Mouse (Mus musculus): Measurements from ENCODE around the gene Lasp1. TPM values are rescaled to one million over a fixed set of nuclear protein-coding genes. Genes with fewer than 3 reads are reported as not detected.
"Not testable (repeated sequence)": the region's sequence is repeated elsewhere in the genome, so short reads cannot be mapped to it uniquely, and the experiment has no call there.

The Lasp1 gene
- polyA plus RNA-seq, 1 experiment from 2014 or later, result 123 TPM

GRCm38 (mm10) chr11:97778918-97779317 is 19.9 kb upstream of the Lasp1 start:
- H3K27me3 ChIP-seq (replicated peaks), result no peaks in the 10 kb centered on the region
- H3K9me3 ChIP-seq, result no peaks in the 10 kb centered on the region
- no peak overlapping the region for H3K9ac ChIP-seq
- no peak overlapping the region for H3K27ac ChIP-seq
- H3K4me3 ChIP-seq (replicated peaks), result no peak overlapping the region
- WGBS, result 84% methylated on average over 1 of the region's 1 CpGs
- H3K4me1 ChIP-seq (replicated peaks), result peaks cover 16% of the 10 kb centered on the region
- no peak for ATAC-seq
- peaks cover 34% of the 10 kb centered on the region for H3K36me3 ChIP-seq
- H3K4me2 ChIP-seq (replicated peaks), result peak overlapping the region; percentile 11; the same call in 1 of the 2 replicates

DNA sequence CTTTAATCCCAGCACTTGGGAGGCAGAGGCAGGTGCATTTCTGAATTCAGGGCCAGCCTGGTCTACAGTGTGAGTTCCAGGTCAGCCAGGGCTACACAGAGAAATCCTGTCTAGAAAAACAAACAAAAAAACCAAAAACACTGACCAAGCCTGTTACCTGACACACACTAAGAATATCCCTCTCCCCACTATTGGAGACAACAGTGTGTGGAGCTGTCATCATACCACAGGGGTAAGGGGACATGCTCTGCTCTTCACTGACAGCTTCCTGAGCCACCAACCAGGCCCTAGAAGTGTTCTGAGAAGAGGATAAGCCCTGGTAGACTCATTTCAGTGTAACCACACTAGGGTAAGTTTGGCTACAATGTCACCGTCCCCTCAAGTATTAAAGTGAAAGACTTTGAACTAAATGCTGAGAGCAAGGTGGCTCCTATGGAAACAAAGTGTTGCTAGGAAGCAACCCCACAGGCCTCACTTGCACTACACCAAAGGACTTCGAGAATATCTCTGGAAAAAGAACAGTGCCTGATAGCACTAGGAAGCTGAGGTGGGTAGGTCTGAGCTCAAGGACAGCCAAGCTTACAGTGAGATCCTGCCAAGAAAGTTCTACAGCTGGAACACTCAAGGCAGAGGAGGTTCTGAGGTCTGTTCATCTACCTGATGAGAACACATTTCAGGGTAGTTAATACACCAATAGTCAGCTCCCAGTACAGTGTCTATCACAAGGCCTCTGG is 18.7 kb upstream of the Lasp1 start:
- H3K27me3 ChIP-seq (replicated peaks), result no peaks in the 10 kb centered on the region
- WGBS, result 75% methylated on average over 2 of the region's 2 CpGs
- H3K4me1 ChIP-seq (replicated peaks), result peaks cover 16% of the 10 kb centered on the region
- peak overlapping the region; percentile 58 for H3K4me2 ChIP-seq (replicated peaks)
- no peak for ATAC-seq
- peak overlapping the region; percentile 90 for H3K4me3 ChIP-seq (replicated peaks)
- H3K36me3 ChIP-seq, result peaks cover 34% of the 10 kb centered on the region
- peak overlapping the region; percentile 95 for H3K9ac ChIP-seq
- H3K9me3 ChIP-seq, result no peaks in the 10 kb centered on the region
- no peak overlapping the region for H3K27ac ChIP-seq

DNA sequence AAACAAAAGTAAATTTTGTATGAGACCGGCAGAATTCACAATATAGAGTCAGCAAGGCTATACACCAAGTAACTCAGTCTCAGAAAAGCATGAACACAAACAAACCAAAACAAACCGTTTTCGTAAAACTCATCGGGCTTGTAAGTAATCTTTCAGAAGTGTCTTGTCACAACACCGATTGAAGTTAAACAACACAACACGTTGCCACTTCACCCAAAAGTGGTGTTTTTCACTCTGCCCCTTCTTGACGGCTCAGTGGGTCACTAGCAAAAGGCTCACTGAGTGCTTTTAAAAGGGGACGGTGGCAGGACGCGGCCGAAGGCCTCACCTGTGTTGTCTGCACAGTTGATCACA is 17.3 kb upstream of the Lasp1 start:
- no peak; the same call in 1 of the 2 replicates for ATAC-seq
- H3K36me3 ChIP-seq, result peaks cover 29% of the 10 kb centered on the region
- H3K27ac ChIP-seq, result peak overlapping the region; percentile 91
- H3K9ac ChIP-seq, result peak overlapping the region; percentile 95
- H3K27me3 ChIP-seq (replicated peaks), result no peaks in the 10 kb centered on the region
- 1% methylated on average over 11 of the region's 11 CpGs for WGBS
- H3K4me1 ChIP-seq (replicated peaks), result peaks cover 16% of the 10 kb centered on the region
- H3K9me3 ChIP-seq, result no peaks in the 10 kb centered on the region
- H3K4me2 ChIP-seq (replicated peaks), result peak overlapping the region; percentile 58
- peak overlapping the region; percentile 90 for H3K4me3 ChIP-seq (replicated peaks)

DNA sequence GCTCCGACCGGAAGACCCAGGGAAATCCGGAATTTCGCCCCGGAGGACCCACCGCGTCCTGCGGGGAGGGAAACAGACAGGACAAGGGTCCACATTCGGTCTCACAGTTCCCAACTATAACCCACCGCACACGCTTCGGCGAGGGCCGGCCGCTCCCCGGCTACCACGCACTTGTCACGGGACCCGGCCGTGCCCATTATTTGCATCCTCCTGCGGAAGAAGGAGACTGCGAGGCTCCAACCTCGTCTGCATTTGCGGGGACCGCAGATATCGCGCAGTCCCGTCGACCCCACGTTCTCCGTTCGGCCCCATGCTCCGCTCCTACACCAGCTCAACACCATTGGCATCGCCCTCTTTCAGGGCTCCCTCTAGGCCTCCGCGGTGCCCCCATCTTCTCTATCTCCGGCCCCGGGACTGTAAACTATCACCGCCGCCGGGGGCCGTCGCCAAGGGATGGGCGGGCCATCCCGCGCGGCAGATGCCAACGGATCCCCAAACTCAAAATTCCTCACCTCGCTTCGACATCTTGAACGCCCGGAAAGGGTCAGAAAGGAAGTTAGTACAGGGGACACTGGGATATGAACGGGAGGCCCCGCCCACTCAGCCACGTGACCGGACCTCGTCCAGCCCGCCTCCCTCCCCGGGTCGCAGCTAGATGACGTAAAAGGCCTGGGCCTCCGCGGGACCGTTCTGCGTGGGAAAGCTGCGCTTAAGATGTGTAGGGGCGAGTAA is 16.8 kb upstream of the Lasp1 start, which contains the start of gene Rpl23:
TSS of gene Rpl23 (minus strand) at position 606 of the 732 bp plus-strand sequence.
- no peaks in the 10 kb centered on the region for H3K9me3 ChIP-seq
- H3K9ac ChIP-seq, result peak within 1 kb of the TSS; percentile 95
- peak within 1 kb of the TSS; percentile 63 for H3K4me2 ChIP-seq (replicated peaks)
- H3K27me3 ChIP-seq (replicated peaks), result no peaks in the 10 kb centered on the region
- H3K27ac ChIP-seq, result peak within 1 kb of the TSS; percentile 91
- ATAC-seq, result peak; percentile 95
- WGBS, result 0% methylated on average over 67 of the region's 67 CpGs
- H3K4me3 ChIP-seq (replicated peaks), result peak within 1 kb of the TSS; percentile 90
- H3K36me3 ChIP-seq, result peaks cover 29% of the 10 kb centered on the region
- H3K4me1 ChIP-seq (replicated peaks), result peaks cover 16% of the 10 kb centered on the region

DNA sequence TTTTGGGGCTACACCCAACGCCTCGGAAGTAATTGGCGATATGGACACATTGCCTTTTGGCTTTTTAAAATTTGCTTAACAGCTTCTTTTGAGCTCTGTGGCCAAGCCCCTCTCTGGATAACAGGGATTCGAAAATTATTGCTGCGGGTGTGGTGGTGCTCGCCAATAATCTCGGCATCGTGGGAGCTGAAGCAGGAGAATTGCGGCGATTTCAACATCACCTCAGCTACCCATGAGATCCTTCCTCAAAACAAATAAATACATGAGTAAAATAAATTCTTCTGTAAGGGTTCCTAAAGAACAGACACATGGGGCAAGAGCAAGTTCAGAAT is 16.3 kb upstream of the Lasp1 start:
- H3K9me3 ChIP-seq, result no peaks in the 10 kb centered on the region

DNA sequence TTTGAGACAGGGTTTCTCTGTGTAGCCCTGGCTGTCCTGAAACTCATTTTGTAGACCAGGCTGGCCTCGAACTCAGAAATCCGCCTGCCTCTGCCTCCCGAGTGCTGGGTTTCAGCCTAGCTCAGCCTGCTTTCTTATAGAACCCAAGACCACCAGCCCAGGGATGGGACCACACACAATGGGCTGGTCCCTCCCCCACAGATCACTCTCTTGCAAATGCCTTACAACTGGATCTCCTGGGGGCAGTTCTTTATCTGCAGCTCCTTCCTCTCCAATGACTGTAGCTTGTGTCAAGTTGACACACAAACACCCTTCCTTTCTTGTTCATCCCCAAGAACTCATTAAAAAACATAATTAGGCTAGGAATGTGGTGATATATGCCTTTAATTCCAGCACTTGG is 10.8 kb upstream of the Lasp1 start:
- no peak for ATAC-seq
- H3K9me3 ChIP-seq, result no peaks in the 10 kb centered on the region
- no peak overlapping the region for H3K4me3 ChIP-seq (replicated peaks)
- no peaks in the 10 kb centered on the region for H3K27me3 ChIP-seq (replicated peaks)
- H3K4me2 ChIP-seq (replicated peaks), result no peak overlapping the region
- no peak overlapping the region for H3K9ac ChIP-seq
- no peaks in the 10 kb centered on the region for H3K4me1 ChIP-seq (replicated peaks)
- H3K27ac ChIP-seq, result no peak overlapping the region
- WGBS, result 93% methylated on average over 3 of the region's 3 CpGs
- no peaks in the 10 kb centered on the region for H3K36me3 ChIP-seq

More for the DNA sequence above, 16.3 kb upstream of the Lasp1 start:
- peaks cover 16% of the 10 kb centered on the region for H3K4me1 ChIP-seq (replicated peaks)
- H3K36me3 ChIP-seq, result peaks cover 25% of the 10 kb centered on the region
- peak overlapping the region; percentile 63 for H3K9ac ChIP-seq
- WGBS, result 0% methylated on average over 10 of the region's 10 CpGs
- no peaks in the 10 kb centered on the region for H3K27me3 ChIP-seq (replicated peaks)
- H3K27ac ChIP-seq, result peak overlapping the region; percentile 91
- peak overlapping the region; percentile 63 for H3K4me2 ChIP-seq (replicated peaks)
- H3K4me3 ChIP-seq (replicated peaks), result peak overlapping the region; percentile 90
- ATAC-seq, result no peak

DNA sequence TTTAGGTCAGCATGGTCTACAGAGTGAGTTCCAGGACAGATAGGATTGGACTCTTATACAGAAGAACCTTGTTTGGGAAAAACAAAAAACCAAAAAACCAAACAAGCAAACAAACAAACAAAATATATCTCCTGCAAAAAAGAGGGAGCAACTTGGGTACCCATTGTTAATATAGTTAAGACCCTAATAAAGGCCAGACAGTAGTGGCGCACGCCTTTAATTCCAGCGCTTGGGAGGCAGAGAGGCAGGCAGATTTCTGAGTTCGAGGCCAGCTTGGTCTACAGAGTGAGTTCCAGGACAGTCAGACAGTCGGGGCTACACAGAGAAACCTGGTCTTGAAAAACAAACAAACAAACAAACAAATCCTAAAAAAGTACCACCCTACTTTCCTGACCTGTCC is 9.1 kb upstream of the Lasp1 start:
- Histone ChIP-seq H3K9me3 (no peaks in the 10 kb centered on the region), H3K4me2 (replicated peaks) (no peak overlapping the region), H3K4me3 (replicated peaks) (no peak overlapping the region), H3K4me1 (replicated peaks) (no peaks in the 10 kb centered on the region), H3K36me3 (no peaks in the 10 kb centered on the region), H3K9ac (no peak overlapping the region), H3K27ac (no peak overlapping the region), H3K27me3 (replicated peaks) (no peaks in the 10 kb centered on the region)
- ATAC-seq, result no peak
- whole genome bisulfite sequencing, result 90% methylated on average over 5 of the region's 5 CpGs

DNA sequence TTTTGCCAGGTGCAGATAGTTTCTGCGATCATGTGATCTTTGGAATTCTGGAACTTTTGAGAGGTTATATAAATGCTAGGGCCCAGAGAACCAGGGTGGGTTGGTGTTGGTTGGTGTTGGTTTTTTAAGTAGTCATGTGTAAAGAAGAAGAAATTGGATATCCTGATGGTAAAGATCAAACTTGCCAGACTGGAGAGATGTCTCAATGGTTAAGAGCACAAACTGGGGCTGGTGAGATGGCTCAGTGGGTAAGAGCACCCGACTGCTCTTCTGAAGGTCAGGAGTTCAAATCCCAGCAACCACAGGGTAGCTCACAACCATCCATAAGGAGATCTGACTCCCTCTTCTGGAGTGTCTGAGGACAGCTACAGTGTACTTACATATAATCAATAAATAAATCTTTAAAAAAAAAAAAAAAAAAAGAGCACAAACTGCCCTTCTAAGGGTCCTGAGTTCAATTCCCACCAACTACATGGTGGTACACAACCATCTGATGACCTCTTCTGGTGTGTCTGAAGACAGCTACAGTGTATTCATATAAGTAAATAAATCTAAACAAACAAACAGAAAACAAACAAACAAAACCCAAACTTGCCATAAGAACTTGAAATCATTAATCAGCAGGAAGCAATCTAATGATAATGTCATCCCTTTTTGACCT is 7.9 kb upstream of the Lasp1 start:
- H3K36me3 ChIP-seq; H3K9ac ChIP-seq; H3K4me1 ChIP-seq (replicated peaks); H3K9me3 ChIP-seq; H3K27me3 ChIP-seq (replicated peaks); H3K4me2 ChIP-seq (replicated peaks); H3K4me3 ChIP-seq (replicated peaks); ATAC-seq; H3K27ac ChIP-seq: not testable (repeated sequence)
- 82% methylated on average over 2 of the region's 2 CpGs for WGBS

DNA sequence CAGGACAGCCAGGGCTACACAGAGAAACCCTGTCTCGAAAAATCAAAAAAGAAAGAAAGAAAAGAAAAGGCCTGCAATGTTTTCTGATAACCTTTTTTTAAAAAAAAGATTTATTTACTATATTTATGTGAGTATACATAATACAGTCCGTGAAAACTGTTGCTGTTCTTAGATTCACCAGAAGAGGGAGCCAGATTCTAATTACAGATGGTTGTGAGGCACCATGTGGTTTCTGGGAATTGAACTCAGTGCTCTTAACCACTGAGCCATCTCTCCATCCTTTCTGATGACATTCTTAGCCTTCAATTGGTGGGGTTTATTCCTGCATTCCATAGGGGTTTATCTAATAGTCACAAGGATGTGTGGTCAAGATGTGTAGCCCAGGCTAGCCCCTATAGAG is 5.6 kb upstream of the Lasp1 start:
- Histone ChIP-seq H3K4me1 (replicated peaks) (peaks cover 3% of the 10 kb centered on the region), H3K27me3 (replicated peaks) (no peaks in the 10 kb centered on the region), H3K27ac (no peak overlapping the region), H3K9me3 (no peaks in the 10 kb centered on the region), H3K36me3 (no peaks in the 10 kb centered on the region), H3K4me3 (replicated peaks) (no peak overlapping the region), H3K9ac (no peak overlapping the region), H3K4me2 (replicated peaks) (no peak overlapping the region)
- ATAC-seq, result no peak
- 10% methylated on average over 2 of the region's 2 CpGs for WGBS

- Histone ChIP-seq H3K27me3 (replicated peaks) (no peaks in the 10 kb centered on the region), H3K4me1 (replicated peaks) (peaks cover 15% of the 10 kb centered on the region), H3K27ac (no peak overlapping the region), H3K9me3 (no peaks in the 10 kb centered on the region), H3K4me3 (replicated peaks) (no peak overlapping the region), H3K4me2 (replicated peaks) (no peak overlapping the region), H3K9ac (no peak overlapping the region), H3K36me3 (no peaks in the 10 kb centered on the region)
- ATAC-seq, result no peak
- WGBS, result 5% methylated on average over 6 of the region's 6 CpGs
Observed at GRCm38 (mm10) chr11:97796910-97797309, 1.9 kb upstream of the Lasp1 start.

GRCm38 (mm10) chr11:97797369-97798082 is 1.3 kb upstream of the Lasp1 start:
- no peaks in the 10 kb centered on the region for H3K9me3 ChIP-seq
- peaks cover 21% of the 10 kb centered on the region for H3K4me1 ChIP-seq (replicated peaks)
- no peak for ATAC-seq
- no peak overlapping the region for H3K27ac ChIP-seq
- no peak overlapping the region for H3K4me3 ChIP-seq (replicated peaks)
- 0 out of 2 replicates have a peak overlapping the region, but pooled peaks have one; percentile 83 for H3K4me2 ChIP-seq (replicated peaks)
- 61% methylated on average over 15 of the region's 15 CpGs for WGBS
- no peaks in the 10 kb centered on the region for H3K27me3 ChIP-seq (replicated peaks)
- no peak overlapping the region for H3K9ac ChIP-seq
- H3K36me3 ChIP-seq, result no peaks in the 10 kb centered on the region

GRCm38 (mm10) chr11:97798083-97798435 is 741 bp upstream of the Lasp1 start:
- H3K27ac ChIP-seq, result 0 out of 2 replicates have a peak overlapping the region, but pooled peaks have one; percentile 11
- no peaks in the 10 kb centered on the region for H3K36me3 ChIP-seq
- no peak for ATAC-seq
- peak overlapping the region; percentile 83 for H3K4me2 ChIP-seq (replicated peaks)
- H3K9me3 ChIP-seq, result no peaks in the 10 kb centered on the region
- no peaks in the 10 kb centered on the region for H3K27me3 ChIP-seq (replicated peaks)
- no peak overlapping the region for H3K9ac ChIP-seq
- peaks cover 22% of the 10 kb centered on the region for H3K4me1 ChIP-seq (replicated peaks)
- 46% methylated on average over 8 of the region's 8 CpGs for WGBS
- H3K4me3 ChIP-seq (replicated peaks), result peak overlapping the region; percentile 94; the same call in 1 of the 2 replicates

Measured in intestine, embryonic 15.5 days (tissue).